Mouse (Mus musculus) E14TG2a.4 (cell line): ENCODE results near the gene Pkdcc.

Experiments used
- CTCF ChIP-seq: conservative IDR thresholded peaks from 2 replicates; pipeline ENCODE4 v1.5.1; 2014; ENCODE audit warnings: low read length
- POU5F1 ChIP-seq: IDR thresholded peaks from 2 replicates; pipeline ENCODE4 v1.6.1; 2014; ENCODE audit warnings: low read length, borderline replicate concordance

DNA sequence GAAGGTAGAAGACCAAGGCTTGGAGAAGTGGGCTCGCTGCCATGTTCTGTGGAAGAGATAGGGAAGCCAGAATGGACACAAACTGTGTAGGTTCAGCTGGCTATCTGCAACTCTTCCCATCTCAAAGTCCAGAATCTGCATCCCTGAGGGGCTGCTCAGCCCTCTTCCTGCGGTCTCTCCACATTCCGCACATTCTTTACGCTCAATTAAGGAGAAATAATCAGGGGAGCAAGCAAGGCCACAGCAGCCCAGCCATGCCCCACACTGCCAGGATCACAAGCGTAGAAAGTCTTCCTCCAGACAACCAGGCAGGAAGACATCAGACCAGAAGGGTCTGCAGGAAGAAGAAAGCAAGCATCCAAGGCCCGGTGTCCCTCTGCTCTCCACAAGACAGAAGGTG is 13.8 kb upstream of the Pkdcc start:
- no peak for TF ChIP-seq CTCF
- TF ChIP-seq POU5F1, result no peak
